Mouse (Mus musculus) urinary bladder, postnatal 25 days (tissue): ENCODE data around the gene Pbx2.
"Not testable (repeated sequence)": the region's sequence is repeated elsewhere in the genome, so short reads cannot be mapped to it uniquely, and the experiment has no call there.

ENCODE experiments used
- DNase-seq: peaks from one replicate; pipeline ENCODE4 v3.0.0; 2022; ENCODE audit warnings: low spot score

Gene Pbx2

DNA sequence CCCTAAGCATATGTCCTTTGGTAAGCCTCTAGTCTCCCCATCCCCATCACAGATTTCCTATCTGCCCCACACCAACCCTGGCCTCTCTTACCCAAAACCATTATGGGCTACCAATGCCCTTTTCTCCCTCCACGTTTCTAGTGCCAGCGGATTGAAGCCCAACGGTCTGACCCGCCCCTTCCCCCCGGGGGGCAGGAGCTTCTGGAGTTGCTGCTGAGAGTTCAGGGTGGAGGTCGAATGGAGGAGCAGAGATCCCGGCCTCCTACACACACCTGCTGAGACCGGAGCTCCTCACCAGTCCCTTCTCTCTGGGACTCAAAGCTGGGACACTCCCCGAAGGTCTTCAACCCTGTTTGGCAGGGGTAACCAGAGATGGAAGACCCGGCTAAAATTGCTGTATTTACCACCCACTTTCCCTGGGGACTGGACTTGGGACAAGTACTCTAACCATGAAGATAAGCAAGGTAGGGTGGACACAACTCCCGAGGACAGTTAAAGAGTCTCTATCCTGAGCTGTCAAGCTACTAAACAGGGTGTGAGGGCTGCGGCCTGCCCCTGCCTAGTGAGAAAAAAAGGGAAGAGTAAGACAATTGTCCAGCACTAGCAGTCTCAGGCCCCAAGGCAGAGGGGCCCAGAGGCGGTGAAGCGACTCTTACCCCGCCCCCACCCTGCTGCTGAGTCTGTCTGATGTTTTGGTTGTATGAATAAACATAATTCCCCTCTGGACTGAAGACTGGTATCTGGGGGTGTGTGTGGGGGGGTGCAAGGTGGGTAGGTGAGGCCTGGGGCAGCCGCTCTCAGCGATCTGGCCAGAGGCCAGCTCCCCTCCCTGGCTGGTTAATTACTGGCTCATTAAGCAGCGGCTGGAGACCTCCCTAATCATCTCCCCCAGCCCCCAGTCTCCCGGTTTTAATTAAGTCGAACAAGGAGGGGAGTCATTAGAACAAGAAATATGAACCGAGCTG, at the start of gene Pbx2:
Gene Pbx2 (plus strand): TSS at position 238 of the 965 bp plus-strand sequence.
- DNase-seq: no peak

DNA sequence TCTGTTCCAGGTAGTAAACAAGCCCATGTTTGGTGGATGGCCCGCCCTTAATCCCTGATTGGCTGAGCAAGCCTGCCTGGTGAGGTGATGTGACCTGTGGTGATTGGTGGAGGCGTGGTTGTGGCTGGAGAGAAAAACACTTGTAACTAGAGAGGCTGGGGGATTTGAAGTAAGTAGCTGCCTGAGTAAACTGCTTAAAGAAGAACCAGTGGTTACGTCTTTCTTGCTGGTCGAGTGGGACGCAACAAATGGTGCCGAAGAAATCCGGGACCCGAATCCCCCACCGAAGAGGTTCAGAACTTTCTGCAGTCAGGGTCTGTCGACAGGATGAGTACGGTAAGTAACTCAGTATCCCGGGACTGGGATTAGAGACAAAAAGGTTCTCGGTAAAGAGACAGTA, 47.5 kb upstream of the Pbx2 start:
- not testable (repeated sequence) for DNase-seq

DNA sequence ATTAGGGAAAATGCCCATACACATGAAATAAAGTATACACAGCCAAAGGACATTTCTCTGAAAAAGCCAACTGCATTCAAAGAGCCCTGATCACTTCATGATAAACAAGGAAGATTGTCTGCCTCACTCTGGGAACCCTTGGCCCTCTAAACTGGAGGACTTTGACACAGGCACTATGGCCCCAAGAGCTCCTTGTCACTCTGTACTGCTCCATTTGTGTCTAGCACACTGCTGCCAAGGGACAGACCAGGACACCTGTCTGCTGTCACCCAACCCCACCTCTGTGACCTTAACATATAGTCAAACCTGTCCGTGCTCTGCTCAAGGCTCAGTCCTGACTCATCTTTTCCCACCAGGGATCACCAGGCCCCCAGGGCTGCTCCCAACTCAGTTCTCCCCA, 44.3 kb upstream of the Pbx2 start:
- DNase-seq: no peak

GRCm38 (mm10) chr17:34547601-34548000, 43.5 kb upstream of the Pbx2 start:
- no peak for DNase-seq

DNA sequence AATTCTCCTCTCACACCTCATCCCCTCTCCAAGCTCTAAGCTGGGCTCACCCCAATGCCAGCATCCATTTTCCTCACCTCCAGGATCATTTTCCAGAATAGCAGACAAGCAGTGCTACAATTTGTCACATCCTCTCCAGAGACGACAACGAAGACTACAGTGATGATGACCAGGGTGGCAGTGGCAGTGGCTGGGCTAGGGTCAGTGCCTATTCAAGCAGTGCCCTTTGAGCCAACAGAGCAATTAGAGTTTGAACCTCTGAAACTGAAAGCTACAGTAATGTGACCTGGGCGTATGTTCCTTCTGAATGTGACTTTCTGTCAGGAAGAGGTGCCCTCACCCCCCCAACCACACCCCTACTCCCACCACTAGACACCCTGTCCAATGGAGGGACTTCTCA, 41.9 kb upstream of the Pbx2 start:
- DNase-seq: no peak

DNA sequence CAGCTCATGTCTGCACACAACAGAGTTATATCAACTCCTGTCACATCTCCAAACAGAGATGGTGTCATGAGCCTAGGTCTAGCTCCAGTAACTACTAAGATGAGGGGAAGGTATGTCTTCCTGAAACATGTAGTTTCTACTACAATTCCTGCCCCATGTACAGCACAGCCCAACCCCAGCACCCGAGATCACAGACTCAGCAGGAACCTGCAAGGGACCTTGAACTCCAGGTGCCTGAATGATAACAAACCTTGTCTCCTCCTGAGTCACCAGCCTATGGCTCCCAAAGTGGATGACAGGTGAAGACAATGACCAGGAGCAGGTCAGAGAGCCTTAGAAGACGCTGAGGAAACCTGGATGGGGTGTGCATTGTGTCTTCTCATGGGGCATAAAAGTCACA, 41.2 kb upstream of the Pbx2 start:
- no peak for DNase-seq

DNA sequence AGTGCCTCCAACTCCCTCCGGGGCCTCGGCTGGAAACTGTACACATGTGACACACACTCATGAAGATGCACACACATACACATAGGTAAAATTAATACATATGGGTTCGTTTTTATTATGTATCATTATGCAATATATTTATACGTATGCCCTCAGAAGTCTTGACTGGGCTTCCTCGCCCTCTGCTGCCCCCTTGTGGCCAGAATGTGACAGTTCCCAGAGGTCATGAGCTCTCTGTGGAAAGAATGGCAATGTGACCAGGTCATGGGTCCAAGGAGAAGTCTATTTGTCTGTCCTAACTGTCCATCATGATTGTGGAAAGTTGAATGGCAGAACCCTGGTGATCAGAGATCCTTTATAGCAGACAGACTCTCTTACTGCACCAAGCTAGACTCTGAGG, 35.6 kb upstream of the Pbx2 start:
- peak; percentile 84 for DNase-seq

DNA sequence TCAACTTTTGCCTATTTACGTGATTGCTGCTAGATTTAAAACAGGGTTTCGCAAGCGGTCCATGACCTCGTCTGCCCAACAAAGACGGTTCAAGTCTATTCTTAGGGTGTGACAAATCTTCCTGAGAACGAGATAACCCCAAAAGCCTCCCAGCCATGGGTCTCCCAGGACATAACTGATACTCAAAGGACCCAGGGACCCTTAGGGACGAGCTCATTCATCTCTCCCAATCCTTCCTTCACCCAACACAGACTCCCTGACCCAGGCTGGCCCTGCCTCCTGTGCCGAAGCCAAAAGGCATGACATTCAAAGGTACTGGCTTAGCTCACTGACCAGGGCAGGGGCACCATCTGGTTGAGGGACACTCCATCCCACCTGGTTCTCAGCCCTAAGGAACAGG, 34.7 kb upstream of the Pbx2 start:
- DNase-seq: no peak

GRCm38 (mm10) chr17:34557411-34557810, 33.7 kb upstream of the Pbx2 start:
- no peak for DNase-seq

DNA sequence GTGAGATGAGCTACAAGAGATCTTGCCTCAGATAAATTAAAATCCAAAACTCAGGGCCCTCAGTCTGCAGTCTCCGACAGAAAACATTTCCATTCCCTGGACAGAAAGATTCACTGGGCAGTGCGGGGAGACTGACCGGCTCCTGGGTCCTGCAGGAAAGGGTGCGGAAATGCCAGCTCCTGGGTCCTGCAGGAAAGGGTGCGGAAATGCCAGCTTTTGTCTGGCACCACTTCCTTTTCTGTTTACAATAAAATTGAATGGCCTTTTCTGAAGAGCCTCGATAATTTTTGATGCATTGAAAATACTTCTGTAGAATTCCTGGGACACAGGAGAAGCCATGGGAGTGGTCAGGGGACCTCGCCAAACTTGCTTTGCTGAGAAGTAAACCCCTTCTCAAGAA, 31.9 kb upstream of the Pbx2 start:
- DNase-seq: no peak

DNA sequence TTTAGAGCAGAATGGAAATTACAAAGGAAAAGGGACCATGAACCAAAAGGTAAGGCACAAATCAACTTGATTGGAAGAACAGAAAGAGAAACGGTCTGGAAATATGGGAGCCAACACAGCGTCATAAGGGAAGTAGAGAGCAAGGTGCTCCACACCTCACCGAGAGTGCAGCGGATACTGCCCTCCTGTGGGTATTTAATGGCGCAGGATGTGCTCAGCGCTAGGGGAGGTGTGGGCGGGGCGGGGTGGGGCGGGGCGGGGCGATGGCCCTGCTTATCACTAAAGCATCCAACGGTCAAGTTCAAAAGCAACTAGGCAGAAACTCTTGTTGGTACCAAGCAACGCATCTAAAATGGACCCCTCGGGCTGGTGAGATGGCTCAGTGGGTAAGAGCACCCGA, 31.2 kb upstream of the Pbx2 start:
- DNase-seq: no peak

GRCm38 (mm10) chr17:34560438-34560837, 30.6 kb upstream of the Pbx2 start:
- DNase-seq: no peak

- DNase-seq: no peak
Measured at GRCm38 (mm10) chr17:34561200-34561599, 29.9 kb upstream of the Pbx2 start.

GRCm38 (mm10) chr17:34562595-34562994, 28.5 kb upstream of the Pbx2 start:
- no peak for DNase-seq

GRCm38 (mm10) chr17:34563354-34563753, 27.7 kb upstream of the Pbx2 start:
- no peak for DNase-seq

- DNase-seq: no peak
Measured at GRCm38 (mm10) chr17:34564003-34564421, 27.1 kb upstream of the Pbx2 start, which contains the start of gene Notch4. Gene Notch4 (plus strand): TSS chr17:34564268.

DNA sequence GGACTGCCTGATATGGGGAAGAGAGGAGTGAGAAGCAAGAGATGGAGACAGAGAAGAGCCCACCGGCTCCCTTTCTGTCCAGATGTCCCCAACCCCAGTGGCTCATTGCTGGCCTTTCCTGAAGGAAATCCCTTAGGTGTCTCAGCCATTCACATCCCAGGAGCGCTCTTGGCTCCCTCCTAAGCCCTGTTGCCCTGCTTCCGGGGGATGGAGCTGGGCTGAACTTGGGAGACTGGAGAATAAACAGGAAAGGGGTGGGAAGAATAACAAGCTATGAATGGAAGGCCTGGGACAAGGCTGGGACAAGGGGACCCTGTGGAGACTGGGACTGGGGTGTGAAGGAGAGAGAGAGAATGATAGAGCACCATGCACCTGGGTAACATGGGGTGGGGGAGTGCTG, 26.3 kb upstream of the Pbx2 start:
- no peak for DNase-seq

DNA sequence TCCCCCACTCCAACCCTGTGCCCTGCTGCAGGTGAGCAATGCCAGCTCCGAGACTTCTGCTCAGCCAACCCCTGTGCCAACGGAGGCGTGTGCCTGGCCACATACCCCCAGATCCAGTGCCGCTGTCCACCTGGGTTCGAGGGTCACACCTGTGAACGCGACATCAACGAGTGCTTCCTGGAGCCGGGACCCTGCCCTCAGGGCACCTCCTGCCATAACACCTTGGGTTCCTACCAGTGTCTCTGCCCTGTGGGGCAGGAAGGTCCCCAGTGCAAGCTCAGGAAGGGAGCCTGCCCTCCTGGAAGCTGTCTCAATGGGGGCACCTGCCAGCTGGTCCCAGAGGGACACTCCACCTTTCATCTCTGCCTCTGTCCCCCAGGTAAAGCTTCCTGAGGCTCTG, 23.8 kb upstream of the Pbx2 start:
- no peak for DNase-seq

DNA sequence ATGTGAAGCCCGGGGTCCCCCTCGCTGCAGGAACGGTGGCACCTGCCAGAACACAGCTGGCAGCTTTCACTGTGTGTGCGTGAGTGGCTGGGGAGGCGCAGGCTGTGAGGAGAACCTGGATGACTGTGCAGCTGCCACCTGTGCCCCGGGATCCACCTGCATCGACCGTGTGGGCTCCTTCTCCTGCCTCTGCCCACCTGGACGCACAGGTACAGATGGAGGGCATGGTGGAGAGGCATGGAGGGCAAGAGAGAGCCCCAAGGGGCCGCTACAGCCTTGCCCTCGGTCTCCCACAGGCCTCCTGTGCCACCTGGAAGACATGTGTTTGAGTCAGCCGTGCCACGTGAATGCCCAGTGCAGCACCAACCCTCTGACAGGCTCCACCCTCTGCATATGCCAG, 22.6 kb upstream of the Pbx2 start:
- DNase-seq: no peak

DNA sequence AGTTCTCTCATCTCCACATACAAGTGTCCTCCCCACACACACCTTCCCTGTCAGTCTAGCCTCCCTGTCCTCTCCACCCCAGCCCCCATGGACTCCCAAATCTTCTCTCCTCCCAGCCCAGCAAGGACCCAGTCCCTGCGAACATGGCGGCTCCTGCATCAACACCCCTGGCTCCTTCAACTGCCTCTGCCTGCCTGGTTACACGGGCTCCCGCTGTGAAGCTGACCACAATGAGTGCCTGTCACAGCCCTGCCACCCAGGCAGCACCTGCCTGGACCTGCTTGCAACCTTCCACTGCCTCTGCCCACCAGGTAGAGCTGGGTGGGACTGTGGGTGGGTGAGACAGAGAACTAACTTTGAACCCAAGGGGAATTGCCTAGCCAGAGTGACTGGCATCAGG, 21.1 kb upstream of the Pbx2 start:
- no peak for DNase-seq

DNA sequence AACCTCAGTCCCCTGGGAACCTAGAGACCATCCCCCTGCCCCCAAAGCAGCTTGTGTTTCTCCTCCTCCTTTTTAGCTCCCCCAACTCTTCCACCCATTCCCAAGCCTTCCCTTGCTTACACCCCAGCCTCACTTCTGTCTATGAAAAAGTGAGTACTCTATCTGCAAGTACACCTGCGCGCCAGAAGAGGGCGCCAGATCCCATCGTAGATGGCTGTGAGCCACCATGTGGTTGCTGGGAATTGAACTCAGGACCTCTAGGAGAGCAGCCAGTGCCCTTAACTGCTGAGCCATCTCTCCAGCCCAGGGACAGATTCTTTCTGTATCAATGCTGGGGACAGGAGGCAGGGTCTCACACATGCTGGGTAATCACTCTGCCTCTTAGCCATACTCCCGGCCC, 19.2 kb upstream of the Pbx2 start:
- no peak for DNase-seq

- no peak for DNase-seq
Measured at GRCm38 (mm10) chr17:34572361-34572760, 18.7 kb upstream of the Pbx2 start.

DNA sequence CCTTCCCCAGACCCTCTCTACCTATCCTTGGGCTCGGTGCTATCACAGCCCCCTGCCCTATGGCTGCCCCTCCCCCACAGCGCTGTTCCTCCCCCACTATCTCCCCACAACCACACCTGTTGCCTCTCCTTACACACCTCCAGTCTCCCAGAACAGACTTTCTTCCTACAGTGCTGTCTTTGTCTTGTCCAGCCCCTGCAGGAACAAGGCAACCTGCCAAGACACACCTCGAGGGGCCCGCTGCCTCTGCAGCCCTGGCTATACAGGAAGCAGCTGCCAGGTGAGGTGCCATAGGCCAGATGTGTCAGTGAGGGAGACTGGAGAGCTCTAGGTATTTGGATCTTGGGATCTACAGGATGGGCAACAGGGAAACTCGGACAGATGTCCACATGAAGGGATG, 14.5 kb upstream of the Pbx2 start:
- DNase-seq: no peak

- DNase-seq: no peak
Measured at GRCm38 (mm10) chr17:34578070-34578469, 13.0 kb upstream of the Pbx2 start.
